Mouse (Mus musculus): ENCODE data around the gene Pnliprp2. TPM values are rescaled to one million over a fixed set of nuclear protein-coding genes. Genes with fewer than 3 reads are reported as not detected.
A peak's percentile ranks its signal among the peaks of the same experiment; 100 is the strongest.

Pnliprp2 gene
- total and polyA plus RNA-seq, 3 experiments: 0.13 to 0.38 (median 0.14) TPM

- Histone ChIP-seq H3K9me3 (replicated peaks; ENCODE audit: low read length) (no peaks in the 10 kb centered on the region), H3K4me3 (replicated peaks in 1 of 3; ENCODE audit: low read depth in 2 of 3, low read length in 2 of 3, poor library complexity in 1 of 3) (no peak overlapping the region), H3K4me1 (ENCODE audit: control insufficient read depth in 1 of 2, insufficient read depth in 2 of 2) (peaks cover 3 to 5% of the 10 kb centered on the region in 2 experiments; a peak in 2 of 4 replicates), H3K9ac (ENCODE audit: insufficient read depth, low read depth) (no peak overlapping the region), H3K79me2 (replicated peaks; ENCODE audit: control insufficient read depth, extremely low read depth, insufficient read depth, poor library complexity, severe bottlenecking) (no peaks in the 10 kb centered on the region), H3K27ac (ENCODE audit: insufficient read depth, low read depth) (no peak overlapping the region), H3K36me3 (replicated peaks in 1 of 2; ENCODE audit: control insufficient read depth in 1 of 2, insufficient read depth in 1 of 2, low read length in 1 of 2) (no peaks in the 10 kb centered on the region), H3K27me3 (replicated peaks) (no peaks in the 10 kb centered on the region), H3K4me2 (ENCODE audit: insufficient read depth, low read depth, poor library complexity, severe bottlenecking) (peak overlapping the region; percentile 29; the same call in 1 of the 2 replicates)
- in situ Hi-C loops (cut with MboI; ENCODE audit: low pct_ligation_motif_present, low pct_unique_long_range_greater_than_20kb, low sequenced_read_pairs): no loop called here
- no peak for DNase-seq (ENCODE audit: extremely low read depth)
- TF ChIP-seq PAX5 (IDR thresholded peaks at IDR 0.05; ENCODE audit: low read length) (no peak), UBTF (IDR thresholded peaks at IDR 0.05; ENCODE audit: low read depth, low read length) (no peak), RAD21 (IDR thresholded peaks at IDR 0.05; ENCODE audit: low read depth, low read length) (no peak), USF2 (conservative IDR thresholded peaks at IDR 0.05; ENCODE audit: low read depth, low read length) (no peak), MEF2A (IDR thresholded peaks at IDR 0.05; ENCODE audit: borderline replicate concordance, low read depth, low read length) (no peak), CHD2 (IDR thresholded peaks at IDR 0.05; ENCODE audit: low read length) (no peak), ELF1 (IDR thresholded peaks at IDR 0.05; ENCODE audit: low read depth, low read length) (no peak), SMC3 (IDR thresholded peaks at IDR 0.05; ENCODE audit: low read depth, low read length) (no peak), MXI1 (IDR thresholded peaks at IDR 0.05; ENCODE audit: low read depth, low read length) (no peak), POLR2A (IDR thresholded peaks at IDR 0.05; ENCODE audit: low read depth, low read length) (no peak), CHD1 (IDR thresholded peaks at IDR 0.05; ENCODE audit: low read depth, low read length) (no peak), ZMIZ1 (IDR thresholded peaks at IDR 0.05; ENCODE audit: low read depth, low read length) (no peak), ZC3H11A (IDR thresholded peaks at IDR 0.05; ENCODE audit: low read depth, low read length) (no peak), EP300 (IDR thresholded peaks at IDR 0.05; ENCODE audit: low read length) (no peak), JUND (conservative IDR thresholded peaks at IDR 0.05; ENCODE audit: low read depth, low read length) (no peak), TCF12 (IDR thresholded peaks at IDR 0.05; ENCODE audit: low read depth, low read length) (no peak)
- dilution Hi-C loops (cut with MboI; ENCODE audit: extremely low pct_ligation_motif_present, extremely low pct_unique_long_range_greater_than_20kb, low sequenced_read_pairs): no loop called here
These were observed 33.0 kb upstream of the Pnliprp2 start for GRCm38 (mm10) chr19:58726551-58726950.

DNA sequence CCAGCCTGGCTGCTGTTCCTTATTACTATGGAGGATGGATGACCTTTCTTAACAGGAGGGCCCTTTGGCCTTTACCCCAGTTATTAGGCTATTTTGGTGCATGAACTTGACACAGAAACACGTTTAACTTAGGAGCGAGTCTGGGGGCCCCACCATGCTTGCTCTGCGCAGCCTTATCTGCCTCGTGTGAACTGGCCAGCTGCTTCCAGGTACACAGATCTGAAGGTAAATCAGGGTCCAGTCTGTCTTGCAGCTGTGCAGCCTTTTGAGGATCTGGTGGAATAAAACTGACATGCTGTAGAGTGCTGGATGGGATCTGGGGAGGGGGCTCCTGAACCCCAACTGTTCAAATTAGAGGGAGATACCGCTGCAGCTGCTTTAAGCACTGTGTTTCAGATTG, 31.8 kb upstream of the Pnliprp2 start:
- dilution Hi-C loops (cut with MboI; ENCODE audit: extremely low pct_ligation_motif_present, extremely low pct_unique_long_range_greater_than_20kb, low sequenced_read_pairs) (no loop called here), in situ Hi-C loops (cut with MboI; ENCODE audit: low pct_ligation_motif_present, low pct_unique_long_range_greater_than_20kb, low sequenced_read_pairs) (no loop called here)
- DNase-seq (ENCODE audit: extremely low read depth): no peak
- TF ChIP-seq BHLHE40 (IDR thresholded peaks at IDR 0.05; ENCODE audit: low read depth, low read length) (no peak), EP300 (IDR thresholded peaks at IDR 0.05; ENCODE audit: low read length) (no peak), GABPA (IDR thresholded peaks at IDR 0.05; ENCODE audit: insufficient replicate concordance, low read depth, low read length) (no peak), MAZ (IDR thresholded peaks at IDR 0.05; ENCODE audit: low read depth, low read length) (no peak), MEF2A (IDR thresholded peaks at IDR 0.05; ENCODE audit: borderline replicate concordance, low read depth, low read length) (no peak), UBTF (IDR thresholded peaks at IDR 0.05; ENCODE audit: low read depth, low read length) (no peak), PAX5 (IDR thresholded peaks at IDR 0.05; ENCODE audit: low read length) (no peak), SMC3 (IDR thresholded peaks at IDR 0.05; ENCODE audit: low read depth, low read length) (no peak), JUN (IDR thresholded peaks at IDR 0.05; ENCODE audit: insufficient read depth, low read depth, low read length) (no peak), MAFK (IDR thresholded peaks at IDR 0.05; ENCODE audit: insufficient replicate concordance, low read length) (no peak), HCFC1 (IDR thresholded peaks at IDR 0.05; ENCODE audit: low read depth, low read length) (no peak), KAT2A (IDR thresholded peaks at IDR 0.05; ENCODE audit: insufficient replicate concordance, low read length) (no peak), POLR2A (IDR thresholded peaks at IDR 0.05; ENCODE audit: low read depth, low read length) (no peak), SIN3A (IDR thresholded peaks at IDR 0.05; ENCODE audit: low read length) (no peak), CTCF (conservative IDR thresholded peaks at IDR 0.05 in 1 of 2, IDR thresholded peaks at IDR 0.05 in 1 of 2; ENCODE audit: low read depth in 2 of 2, low read length in 2 of 2) (no peak), NELFE (IDR thresholded peaks at IDR 0.05; ENCODE audit: low read depth, low read length) (no peak), ZKSCAN1 (IDR thresholded peaks at IDR 0.05; ENCODE audit: borderline replicate concordance, low read depth, low read length) (no peak), ZC3H11A (IDR thresholded peaks at IDR 0.05; ENCODE audit: low read depth, low read length) (no peak), USF1 (IDR thresholded peaks at IDR 0.05; ENCODE audit: low read depth, low read length) (no peak), ETS1 (conservative IDR thresholded peaks at IDR 0.05; ENCODE audit: low read depth, low read length) (no peak)
- no peak overlapping the region for H3K9ac ChIP-seq (ENCODE audit: insufficient read depth, low read depth)
- peaks cover 3 to 5% of the 10 kb centered on the region in 2 experiments; a peak in 2 of 4 replicates for H3K4me1 ChIP-seq (ENCODE audit: control insufficient read depth in 1 of 2, insufficient read depth in 2 of 2)
- no peaks in the 10 kb centered on the region for H3K9me3 ChIP-seq (replicated peaks; ENCODE audit: low read length)
- no peak overlapping the region for H3K4me2 ChIP-seq (ENCODE audit: insufficient read depth, low read depth, poor library complexity, severe bottlenecking)
- H3K79me2 ChIP-seq (replicated peaks; ENCODE audit: control insufficient read depth, extremely low read depth, insufficient read depth, poor library complexity, severe bottlenecking): no peaks in the 10 kb centered on the region
- H3K27ac ChIP-seq (ENCODE audit: insufficient read depth, low read depth): no peak overlapping the region
- no peaks in the 10 kb centered on the region for H3K27me3 ChIP-seq (replicated peaks)
- no peaks in the 10 kb centered on the region for H3K36me3 ChIP-seq (replicated peaks in 1 of 2; ENCODE audit: control insufficient read depth in 1 of 2, insufficient read depth in 1 of 2, low read length in 1 of 2)
- H3K4me3 ChIP-seq (replicated peaks in 1 of 3; ENCODE audit: low read depth in 2 of 3, low read length in 2 of 3, poor library complexity in 1 of 3): no peak overlapping the region

Measured in CH12.LX (cell line).